In the genomic region with DNA sequence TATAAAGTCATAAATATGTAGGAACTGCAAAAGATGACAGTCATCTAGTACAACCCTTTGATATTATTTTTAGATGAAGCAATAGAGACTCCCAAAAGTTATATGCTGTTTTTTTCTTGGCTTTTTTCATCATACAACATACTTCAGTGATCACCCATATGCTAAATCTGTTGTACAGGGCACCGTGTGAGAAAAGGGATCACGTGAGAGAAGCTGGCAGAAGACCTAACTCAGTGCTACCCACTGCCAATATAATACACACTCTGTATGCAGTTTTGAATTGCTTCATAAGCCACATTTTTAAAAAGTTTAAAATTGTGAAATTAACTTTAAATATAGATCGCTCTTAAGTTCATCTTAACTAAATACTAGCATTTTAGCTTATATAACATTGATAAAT, we compare ENCODE assay signal across 21 mouse cellular contexts.
A peak's percentile ranks its signal among the peaks of the same experiment; 100 is the strongest.
DNase-seq lines count a peak whose midpoint lies in the region; ATAC-seq lines count a peak whose summit lies in the region.
"Had no signal": no experiment of that assay in that cellular context is flagged by ENCODE, and none has a peak within 500 bp of the region (broad histone marks: within the 10 kb centered on the region; RNA-seq: fewer than 3 reads in every experiment).

No protein-coding gene starts in this region.

- 77% methylated on average over 3 of the region's 3 CpGs for WGBS in forebrain, embryonic 14.5 days
- 90% methylated on average over 3 of the region's 3 CpGs for WGBS in forebrain, embryonic 12.5 days
- WGBS in forebrain, embryonic 16.5 days = 67% methylated on average over 3 of the region's 3 CpGs

- H3K27me3 ChIP-seq in forebrain, embryonic 14.5 days (replicated peaks; ENCODE audit: control insufficient read depth, insufficient read depth, low read length) = no peaks in the 10 kb centered on the region
- no peaks in the 10 kb centered on the region for H3K27me3 ChIP-seq in forebrain, embryonic 12.5 days
- no peaks in the 10 kb centered on the region for H3K27me3 ChIP-seq in forebrain, embryonic 16.5 days (replicated peaks; ENCODE audit: control insufficient read depth, insufficient read depth, low read length)
- H3K27me3 ChIP-seq: heart, embryonic 12.5 days; heart, embryonic 15.5 days; hindbrain, embryonic 13.5 days; intestine, embryonic 15.5 days had no signal

- no peaks in the 10 kb centered on the region for H3K36me3 ChIP-seq in forebrain, embryonic 14.5 days (ENCODE audit: control insufficient read depth, insufficient read depth, low read length)
- H3K36me3 ChIP-seq in forebrain, embryonic 12.5 days (replicated peaks) = no peaks in the 10 kb centered on the region
- no peaks in the 10 kb centered on the region for H3K36me3 ChIP-seq in forebrain, embryonic 16.5 days (ENCODE audit: control insufficient read depth, insufficient read depth)
- H3K36me3 ChIP-seq: heart, embryonic 12.5 days; heart, embryonic 15.5 days; hindbrain, embryonic 10.5 days; hindbrain, embryonic 13.5 days; intestine, embryonic 15.5 days had no signal

- no peak overlapping the region for H3K9ac ChIP-seq in forebrain, embryonic 14.5 days (ENCODE audit: low read length)
- no peak overlapping the region for H3K9ac ChIP-seq in forebrain, embryonic 12.5 days
- H3K9ac ChIP-seq in forebrain, embryonic 16.5 days (replicated peaks; ENCODE audit: low read depth, low read length) = no peak overlapping the region
- H3K9ac ChIP-seq: heart, embryonic 12.5 days; heart, embryonic 15.5 days; hindbrain, embryonic 13.5 days; intestine, embryonic 15.5 days had no signal

- no peak for ATAC-seq in forebrain, embryonic 14.5 days
- no peak for ATAC-seq in forebrain, embryonic 12.5 days (ENCODE audit: low FRiP score)
- peak; percentile 80 for ATAC-seq in forebrain, embryonic 16.5 days
- ATAC-seq: activated CD4-positive, CD25-positive, alpha-beta regulatory T cell, adult 4 months; hindbrain, embryonic 16.5 days; intestine, embryonic 15.5 days had no signal

- H3K4me1 ChIP-seq in forebrain, embryonic 14.5 days (ENCODE audit: control insufficient read depth, insufficient read depth, low read length) = no peaks in the 10 kb centered on the region
- H3K4me1 ChIP-seq in forebrain, embryonic 12.5 days = peaks cover 8% of the 10 kb centered on the region; the same call in 1 of the 2 replicates
- peaks cover 5% of the 10 kb centered on the region for H3K4me1 ChIP-seq in forebrain, embryonic 16.5 days (replicated peaks; ENCODE audit: control insufficient read depth, insufficient read depth, low read length)

- H3K4me2 ChIP-seq in forebrain, embryonic 14.5 days (ENCODE audit: low read length) = no peak overlapping the region
- no peak overlapping the region for H3K4me2 ChIP-seq in forebrain, embryonic 12.5 days
- H3K4me2 ChIP-seq in forebrain, embryonic 16.5 days (ENCODE audit: low read length) = no peak overlapping the region
- H3K4me2 ChIP-seq: heart, embryonic 12.5 days; heart, embryonic 15.5 days; hindbrain, embryonic 13.5 days; intestine, embryonic 15.5 days had no signal

- H3K27ac ChIP-seq in forebrain, embryonic 14.5 days (ENCODE audit: low read depth, low read length) = no peak overlapping the region
- H3K27ac ChIP-seq in forebrain, embryonic 12.5 days = no peak overlapping the region
- no peak overlapping the region for H3K27ac ChIP-seq in forebrain, embryonic 16.5 days (ENCODE audit: low read length)
- H3K27ac ChIP-seq: heart, embryonic 15.5 days; hindbrain, embryonic 10.5 days; hindbrain, embryonic 13.5 days; intestine, embryonic 15.5 days had no signal

- no peaks in the 10 kb centered on the region for H3K9me3 ChIP-seq in forebrain, embryonic 14.5 days (replicated peaks; ENCODE audit: control insufficient read depth, low read length)
- H3K9me3 ChIP-seq in forebrain, embryonic 12.5 days = no peaks in the 10 kb centered on the region
- no peaks in the 10 kb centered on the region for H3K9me3 ChIP-seq in forebrain, embryonic 16.5 days (ENCODE audit: control insufficient read depth, low read length)
- H3K9me3 ChIP-seq: heart, embryonic 12.5 days; heart, embryonic 15.5 days; hindbrain, embryonic 10.5 days; hindbrain, embryonic 13.5 days; intestine, embryonic 15.5 days had no signal

- no peak overlapping the region for H3K4me3 ChIP-seq in forebrain, embryonic 14.5 days (ENCODE audit: low read depth, low read length)
- no peak overlapping the region for H3K4me3 ChIP-seq in forebrain, embryonic 12.5 days (replicated peaks)
- no peak overlapping the region for H3K4me3 ChIP-seq in forebrain, embryonic 16.5 days (replicated peaks; ENCODE audit: low read length)
- H3K4me3 ChIP-seq: heart, embryonic 12.5 days; heart, embryonic 15.5 days; hindbrain, embryonic 10.5 days; hindbrain, embryonic 13.5 days; intestine, embryonic 15.5 days had no signal

- DNase-seq in cerebellum, postnatal 10 days = peak; percentile 63 to 66
- DNase-seq in cerebellum, adult 9-11 months = no peak
- DNase-seq in forebrain, embryonic 14.5 days (ENCODE audit: low spot score) = peak; percentile 49
- no peak for DNase-seq in natural killer cell, adult 2 months (ENCODE audit: low spot score in 2 of 2)
- DNase-seq: adrenal gland, postnatal 10 days; adrenal gland, postnatal 36 days; cerebellum, adult 11-12 months; cerebellum, adult 8-10 months; gastrocnemius, postnatal 25 days; heart, adult 18-20 months; heart, postnatal 10 days; heart, postnatal 36 days had no signal

Comparison
In these comparisons a context has a peak if more than half of its experiments do, and no peak if none do; other contexts are left out.
1. DNase-seq: peak in cerebellum, postnatal 10 days (2 of 2) and forebrain, embryonic 14.5 days (single experiment); none in cerebellum, adult 9-11 months (single experiment) and natural killer cell, adult 2 months (0 of 2).